Mouse (Mus musculus) lung, adult 2 months (tissue): ENCODE measurements around the gene Ivd. TPM values are rescaled to one million over a fixed set of nuclear protein-coding genes. Genes with fewer than 3 reads are reported as not detected.
A peak's percentile ranks its signal among the peaks of the same experiment; 100 is the strongest.

ENCODE experiments used
- DNase-seq: peaks from one replicate; pipeline ENCODE4 v3.0.0; 2022
- H3K4me1 ChIP-seq: fragments of 200-500 bp; 2 replicates; pipeline ENCODE4 v1.6.1; 2011; ENCODE audit warnings: low read length; ENCODE audit not compliant: control insufficient read depth, insufficient read depth
- H3K4me3 ChIP-seq: fragments of 200-500 bp; replicated peaks from 2 replicates; pipeline ENCODE3; 2011; ENCODE audit warnings: low read depth, mild to moderate bottlenecking, control low read depth, low read length; ENCODE audit errors: extremely low read depth
- CTCF ChIP-seq: fragments of 200-500 bp; IDR thresholded peaks from 2 replicates; pipeline ENCODE4 v1.5.1; 2011; ENCODE audit warnings: mild to moderate bottlenecking, low read length, control low read depth; ENCODE audit not compliant: insufficient read depth
- POLR2A ChIP-seq: fragments of 200-500 bp; IDR thresholded peaks from 2 replicates; pipeline ENCODE4 v1.6.1; 2011; ENCODE audit warnings: low read depth, mild to moderate bottlenecking, control low read depth, low read length, borderline replicate concordance; ENCODE audit errors: extremely low read depth
- WGBS: fragments of 180-500 bp; shearing (Covaris S2); methylation state at CpG from one replicate; pipeline ENCODE4 v1.1.7; 2018; 5-methylcytosine and 5-hydroxymethylcytosine counted together
- polyA plus RNA-seq: library from polyadenylated mRNA; depleted of rRNA; stranded (reverse); fragments of >200 nt; gene quantifications from 2 replicates; pipeline ENCODE4 v1.2.3, GENCODE M21; 2012

Gene Ivd
- polyA plus RNA-seq, 1 experiment: 77.5 TPM

- no peak for DNase-seq
- no peak overlapping the region for H3K4me3 ChIP-seq
- TF ChIP-seq CTCF (no peak), POLR2A (no peak)
- no peaks in the 10 kb centered on the region for H3K4me1 ChIP-seq
- 78% methylated on average over 4 of the region's 4 CpGs for WGBS
Measured at GRCm38 (mm10) chr2:118841774-118842173, 20.0 kb upstream of the Ivd start.

- Histone ChIP-seq H3K4me1 (no peaks in the 10 kb centered on the region), H3K4me3 (no peak overlapping the region)
- no peak for TF ChIP-seq POLR2A
- no peak for TF ChIP-seq CTCF
- DNase-seq: no peak
- WGBS: 84% methylated on average over 3 of the region's 3 CpGs
Measured at GRCm38 (mm10) chr2:118844427-118844826, 17.3 kb upstream of the Ivd start.

GRCm38 (mm10) chr2:118846246-118846645 is 15.5 kb upstream of the Ivd start:
- WGBS: 45% methylated on average over 7 of the region's 7 CpGs
- no peaks in the 10 kb centered on the region for H3K4me1 ChIP-seq
- no peak overlapping the region for H3K4me3 ChIP-seq
- no peak for DNase-seq
- no peak for TF ChIP-seq POLR2A
- TF ChIP-seq CTCF: no peak

DNA sequence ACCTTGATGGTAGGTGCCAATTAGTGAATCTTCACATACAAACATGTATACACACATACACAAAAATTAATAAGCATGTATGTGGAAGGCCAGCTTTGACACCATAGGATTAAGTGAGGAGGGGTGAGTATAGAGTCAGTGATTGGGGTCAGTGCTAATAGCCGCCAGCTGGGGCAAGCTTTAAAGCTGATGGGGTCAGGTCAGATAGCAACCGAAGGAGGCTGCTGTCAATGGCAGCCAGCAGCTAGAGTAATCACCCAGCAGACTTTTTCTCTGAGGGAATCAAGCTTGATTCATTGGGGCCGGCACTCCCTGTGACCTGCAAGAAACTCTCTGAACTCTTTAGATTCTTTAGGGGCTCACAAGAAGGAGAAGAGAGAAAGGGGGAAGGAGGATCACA is 10.0 kb upstream of the Ivd start:
- Histone ChIP-seq H3K4me3 (no peak overlapping the region), H3K4me1 (no peaks in the 10 kb centered on the region)
- WGBS: 43% methylated on average over 3 of the region's 3 CpGs
- TF ChIP-seq POLR2A (no peak), CTCF (no peak)
- DNase-seq: no peak

DNA sequence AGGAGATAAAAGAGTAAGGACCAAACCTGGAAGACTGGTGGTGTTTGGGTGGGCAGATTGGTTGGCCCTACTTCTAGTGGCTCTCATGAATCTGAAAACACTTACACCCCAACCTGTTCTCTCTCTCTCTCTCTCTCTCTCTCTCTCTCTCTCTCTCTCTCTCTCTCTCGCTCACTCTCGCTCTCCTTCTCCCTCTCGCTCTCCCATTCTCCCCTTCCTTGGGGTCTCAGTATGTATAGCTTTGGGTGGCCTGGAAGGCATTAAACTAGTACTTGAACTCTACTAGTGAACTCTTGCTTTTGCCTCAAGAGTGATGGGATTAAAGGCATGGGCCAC is 554 bp downstream of the Ivd start:
- H3K4me3 ChIP-seq: peak overlapping the region; percentile 88
- H3K4me1 ChIP-seq: peaks cover 4% of the 10 kb centered on the region; the same call in 1 of the 2 replicates
- no peak for TF ChIP-seq CTCF
- no peak for TF ChIP-seq POLR2A
- DNase-seq: no peak
- no CpG with 5 or more reads among the region's 3 CpGs for WGBS

DNA sequence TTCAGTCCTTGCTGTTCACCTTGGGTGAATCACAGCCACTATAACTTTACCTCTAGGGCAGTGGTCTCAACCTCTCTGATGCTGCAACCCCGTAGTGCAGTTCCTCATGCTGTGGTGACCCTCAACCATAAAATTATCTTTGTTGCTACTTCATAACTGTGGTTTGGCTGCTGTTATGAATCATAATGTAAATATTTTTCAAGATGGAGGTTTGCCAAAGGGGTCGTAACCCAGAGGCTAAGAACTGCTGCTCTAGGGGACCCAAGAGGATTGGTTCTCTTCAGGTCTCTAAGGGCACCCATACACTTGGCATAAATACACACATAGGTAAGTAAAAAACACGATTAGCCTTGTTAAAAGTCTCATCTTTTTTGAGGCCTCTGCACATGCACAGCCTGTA is 8.8 kb downstream of the Ivd start:
- WGBS: 39% methylated on average over 3 of the region's 3 CpGs
- no peaks in the 10 kb centered on the region for H3K4me1 ChIP-seq
- no peak overlapping the region for H3K4me3 ChIP-seq
- no peak for DNase-seq
- no peak for TF ChIP-seq CTCF
- no peak for TF ChIP-seq POLR2A

GRCm38 (mm10) chr2:118871032-118871431 is 9.3 kb downstream of the Ivd start:
- H3K4me3 ChIP-seq: no peak overlapping the region
- 24% methylated on average over 1 of the region's 1 CpGs for WGBS
- TF ChIP-seq POLR2A (no peak), CTCF (no peak)
- no peaks in the 10 kb centered on the region for H3K4me1 ChIP-seq
- no peak for DNase-seq

GRCm38 (mm10) chr2:118873018-118873417 is 11.3 kb downstream of the Ivd start:
- no peak overlapping the region for H3K4me3 ChIP-seq
- H3K4me1 ChIP-seq: no peaks in the 10 kb centered on the region
- no peak for DNase-seq
- 79% methylated on average over 5 of the region's 5 CpGs for WGBS
- TF ChIP-seq CTCF (no peak), POLR2A (no peak)

GRCm38 (mm10) chr2:118873890-118874430 is 12.2 kb downstream of the Ivd start:
- 65% methylated on average over 6 of the region's 6 CpGs for WGBS
- Histone ChIP-seq H3K4me1 (no peaks in the 10 kb centered on the region), H3K4me3 (no peak overlapping the region)
- TF ChIP-seq POLR2A (no peak), CTCF (no peak)
- DNase-seq: no peak

GRCm38 (mm10) chr2:118875316-118875715 is 13.6 kb downstream of the Ivd start:
- TF ChIP-seq POLR2A (no peak), CTCF (no peak)
- Histone ChIP-seq H3K4me3 (no peak overlapping the region), H3K4me1 (no peaks in the 10 kb centered on the region)
- no peak for DNase-seq
- 94% methylated on average over 8 of the region's 8 CpGs for WGBS
